Mouse (Mus musculus) kidney, adult 8-10 months (tissue): ENCODE results near the gene Bfar.
"Not testable (repeated sequence)": the region's sequence is repeated elsewhere in the genome, so short reads cannot be mapped to it uniquely, and the experiment has no call there.

Experiments
- DNase-seq, 2 experiments: peaks; one replicate each; pipeline ENCODE4 v3.0.0; 2022

Gene Bfar

DNA sequence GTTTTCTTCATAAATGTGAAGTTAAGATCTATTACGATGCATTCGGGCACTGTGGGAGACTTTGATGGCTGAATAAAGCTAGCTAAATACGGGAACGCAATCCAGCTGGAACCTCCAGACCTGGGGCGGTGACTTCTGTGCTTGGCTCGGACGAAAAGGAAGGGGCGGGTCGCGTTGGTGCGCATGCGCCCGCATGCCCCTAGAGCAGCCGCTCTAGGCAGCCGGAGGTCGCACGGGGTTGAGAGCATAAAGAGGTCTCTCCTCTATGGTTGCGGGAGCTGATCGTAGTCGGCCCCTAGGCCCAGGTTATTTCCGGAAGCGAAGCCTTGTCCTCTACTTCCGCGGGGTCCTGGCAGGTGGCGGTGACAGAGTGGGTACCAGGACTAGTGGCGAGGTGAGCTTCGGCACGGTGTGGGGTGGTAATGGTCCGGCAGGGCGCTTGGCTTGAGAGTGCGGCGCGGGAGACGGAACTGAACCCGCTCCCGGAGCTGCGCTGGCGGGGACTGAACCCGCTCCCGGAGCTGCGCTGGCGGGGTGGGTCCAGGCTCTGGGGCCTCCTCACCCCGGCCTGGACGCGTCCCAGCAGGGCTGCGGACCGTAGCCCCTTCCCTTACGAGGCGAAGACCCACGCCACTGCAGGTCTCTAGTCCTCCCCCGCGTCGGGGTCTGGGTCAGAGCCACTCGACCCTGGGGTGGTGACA, at the start of gene Bfar, which contains the start of gene 3110001I22Rik:
TSS of gene Bfar (plus strand) at position 174 of the 701 bp plus-strand sequence.
TSS of gene 3110001I22Rik (plus strand) at position 245 of the 701 bp plus-strand sequence.
- peak; percentile 92 to 93 for DNase-seq

DNA sequence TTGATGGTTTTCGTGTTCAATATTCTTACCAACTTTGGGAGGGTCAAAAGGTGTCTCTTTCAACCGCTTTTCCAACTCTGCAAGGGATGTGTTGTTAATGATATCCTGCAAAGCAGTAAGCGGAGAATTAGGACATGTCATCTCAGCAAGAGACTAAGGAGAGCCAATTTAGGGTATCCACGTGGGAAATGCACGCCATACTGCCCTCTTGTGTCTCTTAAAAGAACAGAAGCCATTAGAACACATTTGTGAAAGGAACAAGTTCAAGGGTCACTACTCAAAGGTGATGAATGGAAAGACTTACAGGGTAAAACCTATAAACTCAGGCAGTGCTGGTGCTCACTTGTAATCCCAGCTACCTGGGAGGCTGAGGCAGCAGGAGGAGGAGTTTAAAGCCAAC, 43.3 kb upstream of the Bfar start:
- DNase-seq, result no peak

DNA sequence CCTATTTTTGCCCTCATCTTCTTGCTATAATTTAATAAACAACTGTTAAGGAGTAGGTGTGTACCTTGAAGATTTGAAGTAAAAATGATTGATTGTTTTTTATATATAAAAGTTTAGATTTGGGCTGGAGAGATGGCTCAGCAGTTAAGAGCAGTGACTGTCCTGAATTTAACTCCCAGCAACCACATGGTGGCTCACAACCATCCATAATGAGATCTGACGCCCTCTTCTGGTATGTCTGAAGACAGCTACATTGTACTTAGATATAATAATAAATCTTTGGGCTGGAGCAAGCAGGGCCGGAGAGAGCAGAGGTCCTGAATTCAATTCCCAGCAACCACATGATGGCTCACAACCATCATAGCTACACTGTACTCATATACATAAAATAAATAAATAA, 33.5 kb upstream of the Bfar start:
- not testable (repeated sequence) for DNase-seq

DNA sequence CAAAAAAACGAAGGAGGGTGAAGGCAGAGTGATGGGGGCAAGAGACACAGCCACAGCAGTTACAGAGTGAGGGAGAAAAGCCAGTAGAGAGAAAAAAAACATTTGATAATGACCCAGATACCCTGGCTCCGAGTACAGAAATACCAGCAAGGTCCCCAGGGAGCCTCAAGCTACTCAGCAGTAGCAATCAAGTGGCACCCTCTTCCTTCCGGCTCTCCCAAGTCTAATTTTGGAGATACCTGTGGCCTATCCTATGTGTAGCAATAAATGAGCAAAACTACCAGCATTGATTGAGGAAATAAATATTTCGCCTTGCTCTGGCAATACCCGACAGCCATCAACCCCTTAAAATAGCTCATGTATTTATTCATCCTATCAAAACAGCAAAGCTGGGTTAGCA, 32.1 kb upstream of the Bfar start:
- DNase-seq, result no peak

DNA sequence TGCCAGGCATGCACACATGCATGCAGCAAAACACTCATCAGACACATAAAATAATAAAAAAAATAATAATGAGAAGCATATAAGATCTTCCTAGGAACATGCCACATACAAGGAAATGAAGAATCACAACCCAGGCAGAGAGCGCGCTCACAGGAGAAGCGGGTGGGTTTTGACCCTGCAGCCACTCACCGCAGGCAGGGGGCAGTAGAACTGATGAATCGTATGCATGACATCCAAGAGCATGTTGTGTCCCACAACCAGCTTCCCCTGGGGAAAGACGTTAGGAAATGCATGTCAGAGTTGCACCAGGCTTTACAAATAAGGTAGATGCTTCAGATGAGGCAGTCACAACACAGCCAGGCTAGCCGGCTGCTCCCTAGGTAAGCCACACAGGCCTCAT, 31.6 kb upstream of the Bfar start:
- DNase-seq, result peak in 1 of 2 experiments; percentile 4

DNA sequence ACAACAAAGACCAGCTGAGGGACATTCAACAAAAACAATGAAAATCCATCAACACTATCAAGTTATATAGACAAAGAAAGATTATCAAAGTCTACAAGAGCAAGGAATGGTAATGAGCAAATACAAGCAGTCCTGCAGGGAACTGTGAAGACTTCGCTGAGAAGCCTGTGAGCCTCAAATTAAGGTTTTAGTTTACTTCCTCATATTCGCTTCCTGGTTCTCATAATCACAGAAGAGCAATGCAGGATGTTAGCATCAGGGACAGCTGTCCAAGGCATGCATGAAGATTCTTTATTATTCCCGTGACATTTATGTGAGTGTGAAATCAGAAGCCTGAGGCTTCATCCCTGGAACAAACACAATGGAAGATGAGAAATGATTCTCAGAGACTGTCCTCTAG, 27.2 kb upstream of the Bfar start:
- DNase-seq, result no peak

DNA sequence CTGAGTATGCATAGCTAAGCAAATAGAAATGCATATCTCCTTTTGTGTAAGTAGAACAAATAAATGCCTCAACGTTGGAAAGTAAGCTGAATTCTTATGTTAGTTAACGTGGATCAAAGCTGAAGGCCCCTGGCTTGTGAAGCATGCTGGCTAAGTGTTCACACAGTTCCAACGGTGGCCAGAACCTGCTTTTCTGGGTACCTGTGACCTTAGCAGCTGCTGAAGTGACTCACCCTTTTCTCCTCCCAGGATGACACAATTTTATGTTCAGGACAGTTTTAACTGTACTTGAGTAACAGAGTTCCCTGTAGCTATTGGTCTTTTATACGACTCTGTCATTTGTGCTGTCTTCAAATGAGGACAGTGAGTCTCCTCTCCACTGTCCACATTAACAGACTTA, 25.7 kb upstream of the Bfar start:
- no peak for DNase-seq

DNA sequence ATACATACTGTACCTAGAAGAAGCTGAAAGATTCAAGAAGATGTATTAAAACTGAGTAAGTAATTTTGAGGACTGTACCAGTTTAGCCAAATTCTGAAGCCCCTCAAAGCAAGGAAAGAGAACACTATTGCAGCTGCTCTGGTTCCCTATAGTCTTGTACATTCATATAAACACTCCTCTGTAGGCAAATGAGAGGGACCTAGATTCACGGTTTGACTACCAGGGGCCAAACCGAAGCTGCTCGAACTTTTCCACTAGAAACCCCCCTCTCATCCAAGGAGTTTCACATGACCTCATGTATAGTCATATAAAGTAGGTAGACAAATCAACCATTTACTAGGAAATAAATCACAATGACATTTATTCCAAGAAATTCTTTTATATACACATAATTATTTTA, 12.8 kb upstream of the Bfar start:
- DNase-seq, result no peak

DNA sequence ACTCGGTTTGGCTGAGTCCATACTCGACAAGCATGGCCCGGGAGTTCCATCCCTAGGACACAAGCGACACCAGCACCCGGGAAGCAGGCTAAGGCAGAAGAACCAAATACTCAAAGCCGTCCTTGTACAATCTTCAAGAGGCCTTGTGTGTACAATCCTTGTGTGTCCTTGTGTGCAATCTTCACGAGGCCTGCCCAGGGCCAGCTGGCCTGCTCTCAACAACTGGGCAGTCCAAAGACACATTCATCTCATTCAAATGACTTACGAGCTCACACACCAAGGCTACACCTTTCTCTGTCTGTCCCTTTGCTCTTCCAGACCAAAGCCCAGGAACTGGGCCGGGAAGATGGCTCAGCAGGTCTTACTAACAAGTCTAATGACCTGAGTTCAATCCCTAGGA, 10.9 kb upstream of the Bfar start:
- no peak for DNase-seq

DNA sequence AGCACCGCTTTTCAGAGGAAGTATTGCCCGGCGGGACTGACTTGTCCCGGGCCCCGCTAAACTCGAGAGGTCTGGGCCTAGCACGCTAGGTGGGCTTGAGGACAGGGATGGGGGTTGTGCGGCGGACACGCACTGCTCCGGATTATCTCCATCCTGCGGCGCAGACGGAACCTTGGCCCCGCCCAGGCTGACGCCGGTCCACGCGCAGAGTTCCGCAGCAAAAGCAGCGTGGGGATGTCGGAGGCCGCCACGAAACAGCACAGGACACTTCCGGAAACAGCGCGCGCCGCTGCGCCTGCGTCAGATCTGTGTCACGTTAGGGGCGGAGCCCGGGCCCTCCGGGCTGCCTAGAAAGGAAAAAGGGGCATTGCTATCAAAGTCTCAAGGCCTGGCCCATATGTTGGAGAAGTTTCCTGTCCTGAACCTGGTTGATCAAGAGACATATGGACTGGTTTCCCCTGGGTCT, 3.7 kb upstream of the Bfar start, which contains the start of gene Parn:
TSS of gene Parn (minus strand) at position 293 of the 466 bp plus-strand sequence.
- DNase-seq, result peak; percentile 90 to 94

DNA sequence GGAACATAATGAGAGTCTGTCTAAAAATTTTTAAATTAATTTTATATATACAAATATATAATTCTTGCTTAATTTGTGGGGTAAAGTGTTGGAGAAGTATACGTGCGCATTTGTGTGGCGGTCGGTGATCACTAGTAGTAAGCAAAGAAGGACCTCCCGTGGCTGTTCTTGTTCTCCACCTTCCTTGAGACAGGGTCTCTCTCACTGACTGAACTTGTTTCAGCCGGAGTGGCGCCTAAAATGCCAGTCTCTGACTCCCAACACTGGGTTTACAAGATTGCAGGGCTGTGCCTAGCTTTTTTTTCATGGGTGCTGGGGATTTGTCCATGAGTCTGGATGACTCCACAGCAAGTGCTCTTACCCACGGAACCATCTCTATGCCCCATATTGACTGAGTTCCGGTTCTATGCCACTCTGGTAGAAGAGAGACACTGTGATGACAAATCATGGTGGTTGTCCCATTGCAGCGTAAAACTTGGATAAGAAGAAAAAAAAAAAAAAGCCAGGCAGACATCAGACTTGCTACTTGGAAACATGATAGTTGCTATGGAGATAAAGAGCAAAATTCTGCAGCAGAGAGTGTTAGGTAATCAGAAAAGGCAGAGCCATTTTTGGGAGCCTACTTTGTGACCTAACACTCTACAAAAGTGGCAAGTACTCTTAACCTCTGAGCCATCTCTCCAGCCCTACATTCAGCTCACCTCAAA, 3.1 kb upstream of the Bfar start:
- DNase-seq, result no peak

DNA sequence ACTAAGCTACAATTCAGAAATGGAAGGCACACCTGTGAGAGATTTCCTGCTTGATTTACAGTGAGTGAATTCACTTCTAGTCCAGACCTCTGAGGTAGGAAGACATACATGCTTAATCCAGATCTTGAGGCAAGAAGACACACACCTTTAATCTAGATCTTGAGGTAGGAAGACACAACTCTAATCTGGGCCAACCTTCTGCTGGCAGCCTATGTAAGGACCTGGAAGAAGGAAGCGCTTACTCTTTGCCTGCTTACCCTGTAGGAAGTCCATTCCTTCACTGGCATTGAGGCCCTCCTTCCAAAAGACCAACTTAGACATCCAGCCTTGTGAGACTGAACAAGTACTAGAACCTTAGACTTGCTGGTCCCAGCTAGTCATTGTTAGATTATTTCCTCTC, 2.4 kb upstream of the Bfar start:
- no peak for DNase-seq

DNA sequence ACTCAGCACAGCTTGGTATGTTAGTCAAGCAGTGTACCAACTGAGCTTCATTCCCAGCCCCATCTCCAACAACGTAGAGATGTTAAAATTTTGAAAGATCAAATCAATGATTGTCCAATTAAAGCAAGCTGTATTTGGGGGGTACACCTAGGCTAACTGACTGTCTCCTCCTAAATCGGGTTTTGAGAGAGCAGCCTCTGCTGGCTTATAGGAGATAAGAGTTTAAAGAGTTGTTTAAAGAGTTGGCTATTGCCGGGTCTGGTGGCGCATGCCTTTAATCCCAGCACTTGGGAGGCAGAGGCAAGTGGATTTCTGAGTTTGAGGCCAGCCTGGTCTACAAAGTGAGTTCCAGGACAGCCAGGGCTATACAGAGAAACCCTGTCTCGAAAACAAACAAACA, 762 bp upstream of the Bfar start:
- DNase-seq, result not testable (repeated sequence)

DNA sequence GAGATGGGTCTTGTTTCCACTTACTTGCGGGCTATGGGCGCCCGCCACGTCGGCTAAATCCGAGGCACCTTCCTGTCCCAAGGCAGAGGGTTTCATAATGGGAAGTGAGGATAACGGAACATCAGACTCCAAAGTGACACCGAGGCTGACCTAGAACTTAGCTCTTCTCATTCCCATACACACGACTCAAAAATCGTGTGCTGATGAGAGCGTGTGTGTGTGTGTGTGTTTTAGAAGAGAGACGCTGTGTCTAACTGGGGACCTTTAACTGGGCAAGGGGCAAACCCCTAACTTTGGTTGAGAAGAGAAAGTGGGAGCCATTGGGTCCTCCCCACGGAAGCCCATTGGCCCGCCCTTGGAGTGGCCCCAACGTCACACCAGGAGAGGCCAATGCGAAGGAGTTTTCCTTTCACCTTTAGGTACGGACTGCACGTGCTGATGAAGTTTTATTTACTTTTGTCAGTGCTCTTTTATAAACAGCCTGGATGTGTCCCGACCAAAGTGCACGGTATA, 784 bp downstream of the Bfar start:
- peak; percentile 61 to 66 for DNase-seq

DNA sequence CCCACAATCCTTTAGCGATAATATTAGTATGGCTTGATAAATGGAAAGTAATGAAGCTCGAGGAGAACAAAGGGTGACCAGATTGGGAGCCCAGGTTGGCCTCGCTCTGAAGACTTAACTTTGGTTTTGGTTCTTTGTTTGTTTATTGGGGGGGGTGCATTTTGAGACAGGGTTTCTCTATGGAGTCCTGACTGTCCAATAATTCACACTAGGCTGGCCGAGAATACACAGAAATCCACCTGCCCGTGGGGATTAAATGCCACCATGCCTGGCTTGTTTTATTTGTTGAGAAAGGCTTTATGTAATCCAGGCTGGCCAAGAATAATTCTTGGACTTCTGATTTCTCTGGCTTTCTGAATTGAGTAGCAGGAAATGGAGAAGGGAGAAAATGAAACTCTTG, 1.5 kb downstream of the Bfar start:
- no peak for DNase-seq

DNA sequence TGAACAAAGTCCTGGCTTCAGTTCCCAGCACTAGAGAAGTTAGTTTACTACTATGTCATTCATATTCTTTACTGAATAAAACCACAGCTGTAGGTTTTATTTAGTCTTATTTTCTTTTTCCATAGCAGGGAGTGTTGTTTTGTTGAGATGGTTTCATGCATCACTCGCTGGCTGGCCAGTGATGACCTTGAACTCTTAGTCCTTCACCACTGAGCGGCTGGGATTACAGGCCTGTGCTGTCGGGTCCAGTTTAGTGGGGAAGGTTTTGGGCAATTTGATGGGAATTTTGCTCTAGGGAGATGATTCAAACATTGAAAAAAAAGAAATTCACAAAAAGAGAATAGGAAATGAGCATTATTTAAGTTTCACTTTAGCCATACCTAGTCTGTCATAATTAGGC, 2.9 kb downstream of the Bfar start:
- DNase-seq, result no peak

DNA sequence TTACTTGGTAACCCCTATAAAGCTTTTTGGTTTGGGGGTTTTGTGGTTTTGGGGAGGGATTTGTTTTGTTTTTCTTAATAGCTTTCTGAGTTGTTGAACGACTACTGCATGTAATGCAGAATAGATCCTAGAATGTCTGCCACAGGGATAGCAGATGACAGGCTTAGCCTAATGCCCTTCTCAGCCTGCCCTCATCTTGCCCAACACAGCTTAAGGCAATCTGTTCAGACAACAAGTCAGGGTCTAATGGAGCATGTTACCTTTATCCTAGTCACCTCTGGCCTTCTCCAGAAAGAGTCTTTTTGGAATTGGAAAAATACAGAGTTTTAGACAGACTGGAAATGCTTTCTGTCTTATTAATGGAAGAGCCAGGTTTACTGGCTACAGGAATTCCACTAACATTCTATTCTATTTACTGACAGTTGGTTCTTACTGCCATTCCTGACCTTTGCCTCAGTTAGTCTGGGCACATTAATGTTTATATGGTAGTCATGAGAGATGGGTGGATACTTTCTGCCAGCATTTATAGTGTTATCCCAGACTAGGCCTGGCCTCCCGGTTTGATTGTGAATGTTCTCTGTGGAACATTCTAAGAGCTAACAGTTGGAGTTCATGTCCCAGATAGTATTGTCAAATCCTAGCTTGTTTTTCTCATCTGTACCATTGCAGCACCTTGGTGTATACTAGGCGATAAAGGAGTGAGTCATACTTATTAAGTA, 7.1 kb downstream of the Bfar start:
- DNase-seq, result no peak

DNA sequence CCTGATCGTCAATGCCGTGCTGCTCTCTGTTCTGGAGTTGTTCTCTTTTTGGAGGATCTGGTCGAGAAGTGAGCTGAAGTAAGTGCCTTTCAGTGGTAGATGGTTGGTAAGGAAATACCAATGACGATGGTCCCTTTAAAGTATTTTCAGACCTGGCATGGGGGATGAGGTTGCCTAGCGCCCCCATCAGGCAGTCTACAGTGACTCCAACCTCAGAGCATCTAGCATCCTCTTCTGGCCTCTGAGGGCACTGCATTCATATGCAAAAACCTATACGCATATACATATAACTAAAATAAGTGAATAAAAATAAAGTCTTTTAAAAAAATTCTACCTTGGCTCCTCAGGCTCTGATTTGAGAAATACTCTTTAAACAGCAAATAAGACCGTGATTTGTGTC, 27.3 kb downstream of the Bfar start:
- DNase-seq, result no peak

DNA sequence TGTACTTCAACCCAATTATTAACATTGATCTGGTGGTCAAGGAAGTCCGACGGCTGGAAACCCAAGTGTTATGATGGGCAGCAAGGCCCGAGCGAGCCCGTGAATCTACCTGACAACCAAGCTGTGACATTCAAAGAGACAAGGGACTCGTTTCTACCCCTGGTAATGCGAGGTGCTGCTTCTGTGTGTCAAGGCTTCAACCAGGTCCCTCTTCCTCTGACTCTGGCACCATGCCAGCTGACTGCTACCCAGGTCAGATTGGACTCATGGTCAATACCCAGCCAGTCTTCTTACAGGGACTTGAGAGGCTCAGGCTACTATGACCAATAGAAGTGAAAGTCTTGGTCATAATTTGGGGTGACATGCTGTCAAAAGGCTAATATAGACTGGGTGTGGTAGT, 30.5 kb downstream of the Bfar start:
- DNase-seq, result peak in 1 of 2 experiments; percentile 5

DNA sequence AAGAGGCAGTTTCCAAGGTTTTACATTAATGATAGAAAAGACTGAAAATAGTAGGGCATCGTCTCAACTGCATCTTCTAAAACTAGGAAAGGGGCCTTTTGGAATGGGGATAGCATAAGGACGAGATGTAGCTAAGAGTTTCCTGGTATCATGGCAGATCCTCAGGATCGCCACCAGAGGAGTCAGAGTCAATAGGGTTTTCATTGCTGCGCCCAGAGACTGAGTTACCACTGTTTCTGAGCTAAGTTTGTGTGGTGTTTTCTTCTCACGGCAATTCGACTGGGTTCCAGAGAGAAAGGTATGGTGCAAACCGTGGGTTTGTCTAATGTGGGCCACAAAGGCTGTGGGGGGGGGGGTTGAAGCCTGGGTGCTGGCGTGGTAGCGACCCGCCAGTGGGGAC, 33.0 kb downstream of the Bfar start:
- DNase-seq, result no peak

DNA sequence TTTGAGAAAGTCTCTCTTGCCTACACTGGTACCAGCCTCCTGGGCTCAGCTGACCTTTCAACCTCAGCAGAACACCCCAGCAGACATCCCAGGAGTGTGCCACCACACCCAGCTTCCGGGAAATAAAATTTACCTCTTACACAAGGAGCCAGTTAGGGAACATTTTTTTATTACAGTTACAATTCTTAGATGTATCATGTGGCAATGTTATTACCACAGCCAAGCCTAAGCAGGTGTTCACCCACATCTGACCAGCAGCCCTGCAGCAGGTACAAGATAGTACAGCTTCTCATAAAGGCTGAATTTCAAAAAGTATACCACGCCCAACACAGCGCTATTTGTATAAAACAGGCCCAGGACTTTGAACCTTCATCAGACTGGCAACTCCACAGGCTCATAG, 43.3 kb downstream of the Bfar start:
- DNase-seq, result no peak

DNA sequence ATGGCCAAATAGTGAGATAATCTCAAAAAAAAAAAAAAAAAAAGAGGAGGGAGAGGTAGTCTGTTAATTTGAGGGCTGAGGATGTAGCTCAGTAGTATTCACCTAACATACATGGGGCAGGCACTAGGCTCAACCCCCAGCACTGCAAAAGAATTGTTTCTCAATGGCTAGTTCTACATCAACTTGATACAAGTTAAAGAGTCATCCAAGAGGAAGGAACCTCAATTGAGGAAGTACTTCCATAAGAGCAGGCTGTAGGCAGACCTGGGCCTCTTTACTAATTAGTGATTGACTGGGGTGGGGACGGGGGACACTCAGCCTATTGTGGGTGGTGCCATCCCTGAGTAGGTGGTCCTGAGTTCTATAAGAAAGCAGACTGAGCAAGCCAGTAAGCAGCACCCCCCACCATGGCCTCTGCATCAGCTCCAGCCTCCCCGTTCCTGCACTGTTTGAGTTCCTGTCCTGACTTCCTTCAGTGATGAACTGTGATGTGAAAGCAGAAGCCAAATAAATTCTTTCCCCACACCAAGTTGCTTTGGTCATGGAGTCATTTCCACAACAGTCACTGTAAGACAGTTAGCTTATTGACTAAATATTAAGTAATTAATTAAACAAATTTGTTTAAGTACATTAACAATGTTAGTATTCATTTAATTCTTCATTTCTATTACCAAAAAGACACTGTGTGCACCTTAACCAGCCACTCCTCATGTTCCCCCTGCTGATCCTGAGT, 45.3 kb downstream of the Bfar start:
- DNase-seq, result no peak

DNA sequence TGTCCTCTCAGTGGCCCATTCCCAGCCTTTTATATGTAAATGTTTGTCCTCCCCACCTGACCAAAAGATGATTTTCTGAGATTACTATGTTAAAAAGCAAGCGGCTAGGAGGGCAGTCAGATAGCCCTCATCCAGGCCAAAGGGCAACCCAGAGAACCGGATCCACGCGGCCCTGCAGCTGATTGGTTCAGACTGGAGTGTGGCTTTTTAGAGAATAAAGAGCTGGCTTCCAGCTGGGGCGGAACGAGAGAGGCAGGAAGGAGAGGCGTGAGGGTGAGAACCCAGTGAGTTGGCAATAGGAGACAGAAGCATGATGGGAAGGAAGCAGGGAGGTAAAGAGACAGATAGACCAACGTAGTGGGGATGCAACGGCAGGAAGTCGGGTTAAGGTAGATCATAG, 51.3 kb downstream of the Bfar start:
- DNase-seq, result peak; percentile 7 to 19
